9 mouse cellular contexts compared by ENCODE assay signal in genomic region chr4:142071243-142071991, GRCm38 (mm10). TPM values are rescaled to one million over a fixed set of nuclear protein-coding genes. Genes with fewer than 3 reads are reported as not detected.
A peak's percentile ranks its signal among the peaks of the same experiment; 100 is the strongest.
DNase-seq lines count a peak whose midpoint lies in the region; ATAC-seq and TF ChIP-seq lines count a peak whose summit lies in the region.
"Had no signal": no experiment of that assay in that cellular context is flagged by ENCODE, and none has a peak within 500 bp of the region (broad histone marks: within the 10 kb centered on the region; RNA-seq: fewer than 3 reads in every experiment).

No protein-coding gene starts in this region.

- no peaks in the 10 kb centered on the region for H3K27me3 ChIP-seq in kidney, postnatal 0 days (ENCODE audit: insufficient read depth, low read length)
- H3K27me3 ChIP-seq in embryonic facial prominence, embryonic 15.5 days: no peaks in the 10 kb centered on the region
- H3K27me3 ChIP-seq in neural tube, embryonic 11.5 days (ENCODE audit: control insufficient read depth, insufficient read depth, low read length): no peaks in the 10 kb centered on the region
- peaks cover 9% of the 10 kb centered on the region for H3K27me3 ChIP-seq in forebrain, embryonic 16.5 days (replicated peaks; ENCODE audit: control insufficient read depth, insufficient read depth, low read length)
- no peaks in the 10 kb centered on the region for H3K27me3 ChIP-seq in thymus, adult 2 months (ENCODE audit: control insufficient read depth, insufficient read depth, low read length)

- 29% methylated on average over 18 of the region's 18 CpGs for WGBS in kidney, postnatal 0 days
- 16% methylated on average over 18 of the region's 18 CpGs for WGBS in embryonic facial prominence, embryonic 15.5 days
- 11% methylated on average over 18 of the region's 18 CpGs for WGBS in neural tube, embryonic 11.5 days
- 15% methylated on average over 18 of the region's 18 CpGs for WGBS in forebrain, embryonic 16.5 days
- 45% methylated on average over 18 of the region's 18 CpGs for WGBS in thymus, adult 2 months

- H3K4me2 ChIP-seq in kidney, postnatal 0 days (ENCODE audit: low read length): no peak overlapping the region
- 0 out of 2 replicates have a peak overlapping the region, but pooled peaks have one; percentile 12 for H3K4me2 ChIP-seq in embryonic facial prominence, embryonic 15.5 days (replicated peaks)
- H3K4me2 ChIP-seq in neural tube, embryonic 11.5 days (ENCODE audit: low read depth): no peak overlapping the region
- no peak overlapping the region for H3K4me2 ChIP-seq in forebrain, embryonic 16.5 days (ENCODE audit: low read length)

- H3K27ac ChIP-seq in kidney, postnatal 0 days: 0 out of 2 replicates have a peak overlapping the region, but pooled peaks have one; percentile 20
- peak overlapping the region; percentile 31; the same call in 1 of the 2 replicates for H3K27ac ChIP-seq in embryonic facial prominence, embryonic 15.5 days (replicated peaks)
- H3K27ac ChIP-seq in neural tube, embryonic 11.5 days (ENCODE audit: low read depth, low read length): no peak overlapping the region
- H3K27ac ChIP-seq in forebrain, embryonic 16.5 days (ENCODE audit: low read length): no peak overlapping the region
- H3K27ac ChIP-seq in thymus, adult 2 months (ENCODE audit: control insufficient read depth, insufficient read depth, low read length): no peak overlapping the region

- H3K4me3 ChIP-seq in kidney, postnatal 0 days (replicated peaks; ENCODE audit: low read depth, low read length): no peak overlapping the region
- H3K4me3 ChIP-seq in embryonic facial prominence, embryonic 15.5 days (replicated peaks): no peak overlapping the region
- no peak overlapping the region for H3K4me3 ChIP-seq in neural tube, embryonic 11.5 days (ENCODE audit: low read depth, low read length)
- no peak overlapping the region for H3K4me3 ChIP-seq in forebrain, embryonic 16.5 days (replicated peaks; ENCODE audit: low read length)
- H3K4me3 ChIP-seq in thymus, adult 2 months (ENCODE audit: control insufficient read depth, insufficient read depth, low read length): no peak overlapping the region

- ATAC-seq in kidney, postnatal 0 days (replicated peaks; ENCODE audit: low FRiP score, low read depth): no peak
- ATAC-seq in embryonic facial prominence, embryonic 15.5 days (ENCODE audit: insufficient number of reproducible peaks, low FRiP score, low TSS enrichment, low read depth): no peak
- no peak for ATAC-seq in neural tube, embryonic 11.5 days (ENCODE audit: insufficient read depth, low FRiP score, low TSS enrichment)
- ATAC-seq in forebrain, embryonic 16.5 days: no peak
- ATAC-seq in megakaryocyte, adult 5-6 weeks (ENCODE audit: poor library complexity, severe bottlenecking): no peak

- DNase-seq in kidney, postnatal 0 days (ENCODE audit: low spot score): no peak
- DNase-seq in kidney, adult 8-10 months: no peak
- peak; percentile 81 to 85 for DNase-seq in cerebellum, adult 18-20 months
- peak; percentile 40 for DNase-seq in neural tube, embryonic 11.5 days (ENCODE audit: low spot score)
- DNase-seq in thymus, adult 2 months: no peak

- no peaks in the 10 kb centered on the region for H3K9me3 ChIP-seq in kidney, postnatal 0 days (replicated peaks; ENCODE audit: low read length)
- no peaks in the 10 kb centered on the region for H3K9me3 ChIP-seq in embryonic facial prominence, embryonic 15.5 days (replicated peaks)
- H3K9me3 ChIP-seq in neural tube, embryonic 11.5 days (ENCODE audit: control insufficient read depth, low read length): no peaks in the 10 kb centered on the region
- H3K9me3 ChIP-seq in forebrain, embryonic 16.5 days (ENCODE audit: control insufficient read depth, low read length): no peaks in the 10 kb centered on the region

- no peaks in the 10 kb centered on the region for H3K36me3 ChIP-seq in kidney, postnatal 0 days (ENCODE audit: insufficient read depth, low read length)
- H3K36me3 ChIP-seq in embryonic facial prominence, embryonic 15.5 days: no peaks in the 10 kb centered on the region
- H3K36me3 ChIP-seq in neural tube, embryonic 11.5 days (ENCODE audit: control insufficient read depth, insufficient read depth, low read length): no peaks in the 10 kb centered on the region
- no peaks in the 10 kb centered on the region for H3K36me3 ChIP-seq in forebrain, embryonic 16.5 days (ENCODE audit: control insufficient read depth, insufficient read depth)
- no peaks in the 10 kb centered on the region for H3K36me3 ChIP-seq in thymus, adult 2 months (ENCODE audit: control insufficient read depth, insufficient read depth, low read length)

- TF ChIP-seq CTCF in kidney, postnatal 0 days (IDR thresholded peaks at IDR 0.05; ENCODE audit: low read depth): no peak
- TF ChIP-seq CTCF in thymus, adult 2 months (IDR thresholded peaks at IDR 0.05; ENCODE audit: borderline replicate concordance, control insufficient read depth, extremely low read depth, insufficient read depth, low read length, poor library complexity): no peak

- peaks cover 16% of the 10 kb centered on the region for H3K4me1 ChIP-seq in kidney, postnatal 0 days (replicated peaks; ENCODE audit: insufficient read depth, low read length)
- peaks cover 41% of the 10 kb centered on the region for H3K4me1 ChIP-seq in embryonic facial prominence, embryonic 15.5 days
- peaks cover 7% of the 10 kb centered on the region; the same call in 1 of the 2 replicates for H3K4me1 ChIP-seq in neural tube, embryonic 11.5 days (ENCODE audit: control insufficient read depth, insufficient read depth, low read length)
- peaks cover under 1% of the 10 kb centered on the region for H3K4me1 ChIP-seq in forebrain, embryonic 16.5 days (replicated peaks; ENCODE audit: control insufficient read depth, insufficient read depth, low read length)
- H3K4me1 ChIP-seq in thymus, adult 2 months (replicated peaks; ENCODE audit: control insufficient read depth, insufficient read depth, low read length): no peaks in the 10 kb centered on the region

- no peak for TF ChIP-seq POLR2A in thymus, adult 2 months (IDR thresholded peaks at IDR 0.05; ENCODE audit: control insufficient read depth, extremely low read depth, insufficient read depth, low read length, poor library complexity)

- H3K9ac ChIP-seq in kidney, postnatal 0 days (ENCODE audit: low read depth, low read length): no peak overlapping the region
- no peak overlapping the region for H3K9ac ChIP-seq in embryonic facial prominence, embryonic 15.5 days
- no peak overlapping the region for H3K9ac ChIP-seq in neural tube, embryonic 11.5 days (ENCODE audit: low read length)
- H3K9ac ChIP-seq in forebrain, embryonic 16.5 days (replicated peaks; ENCODE audit: low read depth, low read length): no peak overlapping the region

RNA-seq across cellular contexts. Expression of gene Tmem51, which starts 12.7 kb away (rescaled TPM):
- polyA plus RNA-seq in kidney, postnatal 0 days (2015; fragmentation: Nextera tagmentation; extraction: Ambion mirVana): 53.8 and 56.8 TPM in 2 replicates
- 18.3 and 20.2 TPM in 2 replicates for polyA plus RNA-seq in embryonic facial prominence, embryonic 15.5 days (2015; fragmentation: Nextera tagmentation; extraction: Ambion mirVana)
- 5.1 and 8.0 TPM in 2 replicates for polyA plus RNA-seq in neural tube, embryonic 11.5 days (2014; fragmentation: Nextera tagmentation; extraction: Ambion mirVana)
- 6.5 and 8.6 TPM in 2 replicates for polyA plus RNA-seq in forebrain, embryonic 16.5 days (2015; fragmentation: Nextera tagmentation; extraction: Ambion mirVana)
- polyA plus RNA-seq in thymus, adult 2 months (2012; rRNA removed): 8.0 and 9.6 TPM in 2 replicates
- 16.8 and 18.7 TPM in 2 replicates for total RNA-seq in megakaryocyte, adult 5-6 weeks (2015)
- 13.5 and 18.7 TPM in 2 replicates for total RNA-seq in megakaryocyte, adult 5-6 weeks (2017)

RNA-seq across cellular contexts. Expression of gene Fhad1, which starts 56.5 kb away (rescaled TPM):
- polyA plus RNA-seq in kidney, postnatal 0 days (2015; fragmentation: Nextera tagmentation; extraction: Ambion mirVana): 0.32 and 0.50 TPM in 2 replicates
- polyA plus RNA-seq in embryonic facial prominence, embryonic 15.5 days (2015; fragmentation: Nextera tagmentation; extraction: Ambion mirVana): 7.8 and 9.0 TPM in 2 replicates
- polyA plus RNA-seq in neural tube, embryonic 11.5 days (2014; fragmentation: Nextera tagmentation; extraction: Ambion mirVana): 1.5 and 1.8 TPM in 2 replicates
- 1.6 and 1.8 TPM in 2 replicates for polyA plus RNA-seq in forebrain, embryonic 16.5 days (2015; fragmentation: Nextera tagmentation; extraction: Ambion mirVana)
- polyA plus RNA-seq in thymus, adult 2 months (2012; rRNA removed): 0.78 and 1.1 TPM in 2 replicates
- 0.41 TPM in 1 of 2 replicates, not detected in the other for total RNA-seq in megakaryocyte, adult 5-6 weeks (2015)
- 0.41 TPM in 1 of 2 replicates, not detected in the other for total RNA-seq in megakaryocyte, adult 5-6 weeks (2017)
- total RNA-seq: neutrophil, adult 5-6 weeks had no signal

Comparison
In these comparisons a context has a peak if more than half of its experiments do, and no peak if none do; other contexts are left out.
1. DNase-seq: peak in cerebellum, adult 18-20 months (2 of 2) and neural tube, embryonic 11.5 days (single experiment); none in kidney, postnatal 0 days (single experiment), kidney, adult 8-10 months (0 of 2) and thymus, adult 2 months (single experiment).
2. H3K27ac ChIP-seq: peak in kidney, postnatal 0 days (single experiment) and embryonic facial prominence, embryonic 15.5 days (single experiment); none in neural tube, embryonic 11.5 days (single experiment), forebrain, embryonic 16.5 days (single experiment) and thymus, adult 2 months (single experiment).